Mouse (Mus musculus) lung, embryonic 14.5 days (tissue): ENCODE measurements around the gene Meox1. TPM values are rescaled to one million over a fixed set of nuclear protein-coding genes. Genes with fewer than 3 reads are reported as not detected.
A peak's percentile ranks its signal among the peaks of the same experiment; 100 is the strongest.

Experiments
- ATAC-seq: fragments of 200-750 bp; cut with Nextera tagmentation; 2 replicates; pipeline ENCODE4 v1.8.0; 2017; ENCODE audit warnings: mild to moderate bottlenecking, moderate TSS enrichment, moderate library complexity; ENCODE audit not compliant: insufficient read depth
- DNase-seq: peaks from one replicate; pipeline ENCODE4 v3.0.0-alpha.2; 2015
- H3K27ac ChIP-seq: fragments of 300-500 bp; sonication (generic); 2 replicates; pipeline ENCODE4 v1.5.1; 2014; ENCODE audit warnings: low read depth, mild to moderate bottlenecking, moderate library complexity
- H3K27me3 ChIP-seq: fragments of 300-500 bp; sonication (generic); 2 replicates; pipeline ENCODE4 v1.6.1; 2014; ENCODE audit warnings: low read length, control low read depth; ENCODE audit not compliant: insufficient read depth
- H3K36me3 ChIP-seq: fragments of 300-500 bp; sonication (generic); 2 replicates; pipeline ENCODE4 v1.6.1; 2014; ENCODE audit warnings: control low read depth; ENCODE audit not compliant: insufficient read depth
- H3K4me1 ChIP-seq: fragments of 300-500 bp; sonication (generic); 2 replicates; pipeline ENCODE4 v1.6.1; 2014; ENCODE audit warnings: antibody characterized with exemption, control low read depth; ENCODE audit not compliant: insufficient read depth
- H3K4me2 ChIP-seq: fragments of 300-500 bp; sonication (generic); 2 replicates; pipeline ENCODE4 v1.6.1; 2014; ENCODE audit warnings: mild to moderate bottlenecking
- H3K4me3 ChIP-seq: fragments of 300-500 bp; sonication (generic); 2 replicates; pipeline ENCODE4 v1.5.1; 2014; ENCODE audit warnings: low read depth, low read length
- H3K9ac ChIP-seq: fragments of 300-500 bp; sonication (generic); 2 replicates; pipeline ENCODE4 v1.6.1; 2014
- H3K9me3 ChIP-seq: fragments of 300-500 bp; sonication (generic); 2 replicates; pipeline ENCODE4 v1.6.1; 2016; ENCODE audit warnings: low read depth, low read length, control low read depth
- CTCF ChIP-seq: IDR thresholded peaks from 2 replicates; pipeline ENCODE4 v1.5.1; 2016; ENCODE audit warnings: antibody characterized with exemption, low read depth
- WGBS: fragments of 180-500 bp; shearing (Covaris S2); extraction: QIAGEN DNeasy Blood & Tissue Kit; methylation state at CpG from one replicate; pipeline ENCODE4 v1.1.7; 2014; 5-methylcytosine and 5-hydroxymethylcytosine counted together
- polyA plus RNA-seq: library from polyadenylated mRNA; unstranded; fragments of >200 nt; fragmentation: Nextera tagmentation; extraction: Ambion mirVana; gene quantifications from 2 replicates; pipeline ENCODE4 v1.2.1, GENCODE M21; 2014

Gene Meox1
- polyA plus RNA-seq, 1 experiment from 2014 or later = 7.9 TPM

DNA sequence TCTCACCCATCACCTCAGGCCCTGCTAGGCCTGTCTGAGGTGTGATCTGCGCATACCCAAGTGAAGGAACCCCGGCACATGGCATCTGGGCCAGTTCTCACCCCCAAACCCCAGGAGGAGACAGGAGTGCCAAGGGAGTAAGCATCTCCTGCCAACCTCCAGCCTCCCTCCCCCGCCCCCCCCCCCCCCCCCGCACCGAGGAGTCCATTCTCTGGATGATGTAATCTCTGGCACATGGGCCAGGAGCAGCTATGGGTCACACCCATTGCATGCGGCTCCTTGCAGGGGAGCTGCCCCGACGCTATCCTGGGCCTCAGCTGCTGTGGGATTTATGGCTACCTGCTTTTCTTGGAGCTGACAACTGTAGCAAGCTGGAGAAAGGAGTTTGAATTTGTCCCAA, 54.7 kb downstream of the Meox1 start:
- ATAC-seq (no peak), DNase-seq (no peak)
- WGBS = 47% methylated on average over 5 of the region's 8 CpGs
- Histone ChIP-seq H3K4me3 (no peak overlapping the region), H3K27ac (no peak overlapping the region), H3K4me2 (no peak overlapping the region), H3K27me3 (no peaks in the 10 kb centered on the region), H3K4me1 (no peaks in the 10 kb centered on the region), H3K36me3 (no peaks in the 10 kb centered on the region), H3K9ac (no peak overlapping the region), H3K9me3 (peaks cover 3% of the 10 kb centered on the region; the same call in 1 of the 2 replicates)
- TF ChIP-seq CTCF = no peak

DNA sequence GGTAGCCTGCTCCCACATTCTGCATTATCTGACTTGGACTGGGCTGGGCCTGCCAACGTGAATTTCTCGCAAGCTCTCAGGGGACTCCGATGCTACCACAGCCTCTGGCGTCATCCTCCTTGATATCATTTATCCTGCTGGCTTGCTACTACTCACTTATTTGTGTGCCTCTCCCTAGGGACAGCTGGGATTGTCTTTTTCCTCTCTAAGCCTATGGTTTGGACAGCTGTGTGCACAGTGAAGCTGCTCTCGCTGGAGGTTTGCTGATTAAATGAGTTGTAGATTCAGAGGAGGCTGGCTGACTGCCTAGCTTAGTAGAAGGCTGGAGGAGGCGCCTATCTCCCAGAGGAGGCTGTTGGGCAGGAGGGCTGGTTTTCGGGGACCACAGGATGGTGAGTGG, 62.2 kb downstream of the Meox1 start:
- Histone ChIP-seq H3K36me3 (no peaks in the 10 kb centered on the region), H3K4me3 (no peak overlapping the region), H3K9me3 (no peaks in the 10 kb centered on the region), H3K4me1 (0 out of 2 replicates have a peak, but pooled peaks cover 4% of the 10 kb centered on the region), H3K4me2 (no peak overlapping the region), H3K9ac (no peak overlapping the region), H3K27me3 (no peaks in the 10 kb centered on the region), H3K27ac (peak overlapping the region; percentile 44; the same call in 1 of the 2 replicates)
- no peak for TF ChIP-seq CTCF
- peak; percentile 72 for DNase-seq
- peak; percentile 52; the same call in 1 of the 2 replicates for ATAC-seq
- WGBS = 43% methylated on average over 7 of the region's 7 CpGs

DNA sequence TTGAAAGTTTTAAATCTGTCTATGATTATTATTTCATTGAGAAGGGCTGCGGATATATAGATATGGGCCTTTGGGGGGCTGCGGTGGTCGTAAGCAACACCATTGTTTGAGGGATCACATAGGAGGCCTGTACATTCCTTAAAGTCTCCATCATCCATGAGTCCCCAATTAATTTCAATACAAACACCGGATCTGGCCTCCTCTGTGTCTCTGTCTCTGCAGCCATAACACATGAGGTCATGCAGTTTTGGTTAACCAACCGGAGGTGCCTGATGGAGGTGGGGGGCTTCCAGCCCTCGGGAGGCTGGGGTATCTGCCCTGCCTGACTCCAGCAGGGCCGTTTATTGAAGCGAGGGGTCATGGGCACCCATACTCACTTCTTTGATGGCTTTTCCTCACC, 63.6 kb downstream of the Meox1 start:
- ATAC-seq = peak; percentile 25; the same call in 1 of the 2 replicates
- Histone ChIP-seq H3K4me3 (no peak overlapping the region), H3K27ac (peak overlapping the region; percentile 64; the same call in 1 of the 2 replicates), H3K9ac (no peak overlapping the region), H3K36me3 (no peaks in the 10 kb centered on the region), H3K4me2 (no peak overlapping the region; the same call in 1 of the 2 replicates), H3K9me3 (no peaks in the 10 kb centered on the region), H3K4me1 (0 out of 2 replicates have a peak, but pooled peaks cover 4% of the 10 kb centered on the region), H3K27me3 (no peaks in the 10 kb centered on the region)
- DNase-seq = peak; percentile 28
- TF ChIP-seq CTCF = no peak
- WGBS = 54% methylated on average over 8 of the region's 8 CpGs

DNA sequence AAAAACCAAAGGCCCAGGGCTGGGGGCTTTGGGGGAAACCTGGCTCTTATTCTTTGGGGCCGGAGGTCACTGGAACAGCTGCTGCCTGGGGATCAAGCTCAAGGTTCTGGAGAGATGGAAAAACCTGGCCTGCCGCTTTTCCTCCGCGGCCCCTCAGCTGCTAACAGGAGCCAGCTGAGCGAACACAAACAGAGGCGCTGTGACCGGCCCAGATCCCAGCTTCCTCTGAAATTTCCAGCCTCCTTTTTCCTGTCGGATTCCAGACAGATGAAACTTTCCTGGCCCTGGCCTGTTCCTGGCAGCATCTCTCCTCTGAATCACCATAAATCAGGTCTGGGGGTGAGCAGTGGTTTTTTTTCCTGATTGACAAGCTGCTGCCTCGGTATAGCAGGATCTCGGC, 64.1 kb downstream of the Meox1 start:
- H3K36me3 ChIP-seq = no peaks in the 10 kb centered on the region
- DNase-seq (peak; percentile 85), ATAC-seq (peak; percentile 52)
- H3K27ac ChIP-seq = peak overlapping the region; percentile 64
- no peak overlapping the region for H3K4me3 ChIP-seq
- WGBS = 7% methylated on average over 10 of the region's 10 CpGs
- 0 out of 2 replicates have a peak, but pooled peaks cover 4% of the 10 kb centered on the region for H3K4me1 ChIP-seq
- H3K9ac ChIP-seq = 0 out of 2 replicates have a peak overlapping the region, but pooled peaks have one; percentile 17
- peaks cover 2% of the 10 kb centered on the region; the same call in 1 of the 2 replicates for H3K27me3 ChIP-seq
- H3K9me3 ChIP-seq = no peaks in the 10 kb centered on the region
- no peak for TF ChIP-seq CTCF
- H3K4me2 ChIP-seq = peak overlapping the region; percentile 44

DNA sequence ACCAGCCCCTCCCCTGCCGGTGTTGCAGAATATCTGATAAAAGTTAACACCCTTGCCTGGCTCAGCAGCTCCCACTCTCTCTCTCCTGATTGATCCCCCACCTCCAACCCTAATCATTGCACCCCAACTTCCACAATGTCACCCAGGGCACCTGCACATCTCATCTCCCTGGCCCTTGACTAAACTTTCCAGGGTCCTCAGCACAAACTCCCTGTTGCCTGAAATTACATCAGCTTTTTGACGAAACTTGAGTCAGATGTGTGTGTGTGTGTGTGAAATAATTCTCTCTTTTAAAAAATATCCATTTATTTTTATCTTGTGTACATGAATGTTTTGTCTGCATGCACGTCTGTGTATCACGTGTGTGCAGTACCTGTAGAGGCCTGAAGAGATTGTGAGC, 65.5 kb downstream of the Meox1 start:
- Histone ChIP-seq H3K4me1 (0 out of 2 replicates have a peak, but pooled peaks cover 4% of the 10 kb centered on the region), H3K9me3 (no peaks in the 10 kb centered on the region), H3K27me3 (peaks cover 4% of the 10 kb centered on the region; the same call in 1 of the 2 replicates), H3K4me2 (no peak overlapping the region), H3K27ac (no peak overlapping the region), H3K36me3 (no peaks in the 10 kb centered on the region), H3K4me3 (no peak overlapping the region), H3K9ac (no peak overlapping the region)
- DNase-seq (no peak), ATAC-seq (no peak)
- no peak for TF ChIP-seq CTCF
- WGBS = 90% methylated on average over 4 of the region's 4 CpGs

Other genes with a start within 250 kb of the Meox1 start
- 2.1 and 2.8 TPM in 2 replicates for gene Arl4d, start 228.8 kb downstream of the Meox1 start, polyA plus RNA-seq
- 31.5 and 34.3 TPM in 2 replicates for gene Dhx8, start 161.5 kb downstream of the Meox1 start, polyA plus RNA-seq
- 14.6 and 14.8 TPM in 2 replicates for gene Etv4, start 109.0 kb downstream of the Meox1 start, polyA plus RNA-seq
- gene Sost, start 72.6 kb upstream of the Meox1 start, polyA plus RNA-seq = not detected in 2 replicates
- not detected in 2 replicates for gene Cfap97d1, start 89.9 kb upstream of the Meox1 start, polyA plus RNA-seq
- 15.7 and 16.9 TPM in 2 replicates for gene Dusp3, start 92.6 kb upstream of the Meox1 start, polyA plus RNA-seq
- 4.0 and 4.9 TPM in 2 replicates for gene Mpp3, start 134.1 kb upstream of the Meox1 start, polyA plus RNA-seq
- 0.17 and 0.23 TPM in 2 replicates for gene Cd300lg, start 147.1 kb upstream of the Meox1 start, polyA plus RNA-seq
- gene Mpp2, start 194.1 kb upstream of the Meox1 start, polyA plus RNA-seq = 4.9 and 6.3 TPM in 2 replicates
- gene Ppy, start 206.9 kb upstream of the Meox1 start, polyA plus RNA-seq = not detected in 2 replicates
- gene Pyy, start 213.5 kb upstream of the Meox1 start, polyA plus RNA-seq = not detected in 2 replicates